Mouse (Mus musculus) intestine, postnatal 0 days (tissue): ENCODE data around the gene Scamp4. TPM values are rescaled to one million over a fixed set of nuclear protein-coding genes. Genes with fewer than 3 reads are reported as not detected.

Source experiments
- ATAC-seq: fragments of 200-750 bp; cut with Nextera tagmentation; 2 replicates; pipeline ENCODE4 v1.8.0; 2017; ENCODE audit warnings: mild to moderate bottlenecking, moderate TSS enrichment, moderate library complexity
- H3K27ac ChIP-seq: fragments of 300-500 bp; sonication (generic); 2 replicates; pipeline ENCODE4 v1.5.1; 2014; ENCODE audit warnings: mild to moderate bottlenecking, low read depth, low read length, moderate library complexity
- H3K27me3 ChIP-seq: fragments of 300-500 bp; sonication (generic); replicated peaks from 2 replicates; pipeline ENCODE4 v1.6.1; 2014; ENCODE audit warnings: low read length, mixed read lengths; ENCODE audit not compliant: control insufficient read depth, insufficient read depth
- H3K36me3 ChIP-seq: fragments of 300-500 bp; sonication (generic); 2 replicates; pipeline ENCODE4 v1.6.1; 2014; ENCODE audit warnings: mild to moderate bottlenecking, moderate library complexity; ENCODE audit not compliant: control insufficient read depth, insufficient read depth
- H3K4me1 ChIP-seq: fragments of 300-500 bp; sonication (generic); replicated peaks from 2 replicates; pipeline ENCODE4 v1.6.1; 2014; ENCODE audit warnings: antibody characterized with exemption, low read length, mixed read lengths; ENCODE audit not compliant: control insufficient read depth, insufficient read depth
- H3K4me2 ChIP-seq: fragments of 300-500 bp; sonication (generic); replicated peaks from 2 replicates; pipeline ENCODE4 v1.6.1; 2014; ENCODE audit warnings: low read depth, mild to moderate bottlenecking, moderate library complexity
- H3K4me3 ChIP-seq: fragments of 300-500 bp; sonication (generic); 2 replicates; pipeline ENCODE4 v1.5.1; 2014; ENCODE audit warnings: low read depth, low read length
- H3K9ac ChIP-seq: fragments of 300-500 bp; sonication (generic); 2 replicates; pipeline ENCODE4 v1.6.1; 2014; ENCODE audit warnings: mild to moderate bottlenecking, low read depth, low read length
- H3K9me3 ChIP-seq: fragments of 300-500 bp; sonication (generic); 2 replicates; pipeline ENCODE4 v1.6.1; 2016; ENCODE audit warnings: mixed run types; ENCODE audit not compliant: control insufficient read depth
- CTCF ChIP-seq: sonication (generic); IDR thresholded peaks from 2 replicates; pipeline ENCODE4 v1.5.1; 2016; ENCODE audit warnings: low read depth, mild to moderate bottlenecking, control low read depth, antibody characterized with exemption, moderate library complexity
- WGBS: fragments of 180-500 bp; shearing (Covaris S2); extraction: QIAGEN DNeasy Blood & Tissue Kit; methylation state at CpG from one replicate; pipeline ENCODE4 v1.1.7; 2014; 5-methylcytosine and 5-hydroxymethylcytosine counted together
- polyA plus RNA-seq: library from polyadenylated mRNA; unstranded; fragments of >200 nt; fragmentation: Nextera tagmentation; extraction: Ambion mirVana; gene quantifications from 2 replicates; pipeline ENCODE4 v1.2.1, GENCODE M21; 2015

Scamp4 gene
- 86.5 and 88.5 TPM in 2 replicates for polyA plus RNA-seq

DNA sequence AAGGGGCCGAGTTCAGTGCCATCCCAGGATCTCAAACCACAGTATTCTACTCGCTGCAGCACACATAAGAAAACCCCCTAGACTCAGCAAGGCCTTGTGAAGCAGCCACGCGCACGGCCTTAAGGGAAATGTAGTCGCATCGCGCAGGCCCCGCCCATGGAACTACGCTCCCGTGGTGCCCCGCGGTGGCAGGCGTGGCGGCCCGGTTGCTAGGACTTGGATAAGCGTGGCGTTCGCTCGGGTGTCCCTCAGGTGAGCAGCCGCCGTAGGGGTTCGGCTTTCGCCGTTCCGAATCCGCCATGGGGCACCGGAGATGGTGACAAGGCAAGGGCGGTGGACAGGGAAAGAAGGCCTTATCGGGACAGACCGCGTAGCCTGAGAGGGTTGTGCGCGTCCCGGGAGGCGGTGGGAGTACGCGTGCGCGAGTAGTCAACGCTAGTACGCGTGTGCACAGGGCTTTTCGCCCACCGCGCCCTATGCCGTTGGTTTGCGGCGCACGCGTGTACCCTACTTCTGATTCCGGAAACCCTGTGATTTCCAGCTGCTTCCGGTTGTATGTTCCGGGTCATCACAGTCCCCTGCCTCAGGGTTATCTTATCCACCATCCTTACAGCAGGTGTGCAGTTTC is at the start of gene Scamp4, which contains the start of gene Adat3:
TSS of gene Scamp4 (plus strand) at position 175 of the 628 bp plus-strand sequence.
TSS of gene Adat3 (plus strand) at position 183 of the 628 bp plus-strand sequence.
- Histone ChIP-seq H3K36me3 (peaks cover 18% of the 10 kb centered on the region), H3K9me3 (no peaks in the 10 kb centered on the region), H3K4me1 (no peaks in the 10 kb centered on the region; the same call in 1 of the 2 replicates), H3K4me2 (peak within 1 kb of the TSS; percentile 69), H3K9ac (peak within 1 kb of the TSS; percentile 47), H3K4me3 (peak within 1 kb of the TSS; percentile 69), H3K27ac (peak within 1 kb of the TSS; percentile 82), H3K27me3 (no peaks in the 10 kb centered on the region)
- under 1% methylated on average over 54 of the region's 54 CpGs for WGBS
- no peak for TF ChIP-seq CTCF
- peak; percentile 80 for ATAC-seq

DNA sequence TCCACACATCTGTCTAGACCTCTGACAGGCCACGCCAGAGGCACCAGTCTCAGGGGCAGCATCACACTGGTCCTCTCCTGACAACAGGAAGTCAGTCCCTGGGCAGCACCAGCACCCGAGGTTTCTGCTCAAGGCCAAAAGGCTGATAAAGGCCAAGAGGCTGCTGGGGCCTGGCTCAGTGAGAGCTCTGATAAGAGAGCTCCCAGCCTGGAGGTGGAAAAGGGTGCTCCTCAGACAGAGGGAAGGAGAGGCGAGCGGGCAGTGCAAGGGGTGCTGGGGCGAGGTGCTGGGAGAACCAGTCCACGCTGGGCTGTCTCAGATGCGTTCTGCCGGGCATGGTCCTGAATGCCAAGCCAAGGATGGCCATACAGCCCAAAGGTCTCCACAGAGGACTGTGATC is 49.1 kb upstream of the Scamp4 start:
- no peaks in the 10 kb centered on the region for H3K9me3 ChIP-seq
- no peak overlapping the region for H3K27ac ChIP-seq
- no peak overlapping the region for H3K9ac ChIP-seq
- H3K27me3 ChIP-seq: no peaks in the 10 kb centered on the region
- peaks cover 22% of the 10 kb centered on the region; the same call in 1 of the 2 replicates for H3K36me3 ChIP-seq
- H3K4me3 ChIP-seq: no peak overlapping the region
- no peaks in the 10 kb centered on the region for H3K4me1 ChIP-seq
- no peak for ATAC-seq
- TF ChIP-seq CTCF: no peak
- H3K4me2 ChIP-seq: no peak overlapping the region
- WGBS: 67% methylated on average over 8 of the region's 8 CpGs

DNA sequence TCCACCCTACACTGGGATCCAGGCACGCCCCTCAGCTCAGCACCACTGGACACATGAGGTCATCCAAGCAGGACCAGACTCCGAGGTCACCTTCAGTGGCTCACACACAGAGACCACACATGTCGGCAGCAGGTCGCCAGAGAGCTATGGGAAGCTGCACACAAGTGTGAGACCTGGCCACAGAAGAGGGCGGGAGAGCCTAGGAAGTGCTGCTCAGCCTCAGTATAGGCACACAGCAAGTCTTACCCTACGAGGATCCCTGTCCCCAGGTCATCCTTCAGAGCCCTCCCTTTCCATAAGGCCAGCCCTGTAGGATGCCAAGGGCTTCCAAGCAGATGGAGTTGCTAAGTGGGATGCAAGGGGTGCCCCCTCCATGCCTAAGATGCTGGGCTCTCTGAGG is 48.7 kb upstream of the Scamp4 start:
- Histone ChIP-seq H3K4me2 (no peak overlapping the region), H3K36me3 (peaks cover 18% of the 10 kb centered on the region; the same call in 1 of the 2 replicates), H3K4me1 (no peaks in the 10 kb centered on the region), H3K27me3 (no peaks in the 10 kb centered on the region), H3K27ac (no peak overlapping the region), H3K9me3 (no peaks in the 10 kb centered on the region), H3K9ac (no peak overlapping the region), H3K4me3 (no peak overlapping the region)
- ATAC-seq: no peak
- 89% methylated on average over 6 of the region's 6 CpGs for WGBS
- TF ChIP-seq CTCF: no peak

DNA sequence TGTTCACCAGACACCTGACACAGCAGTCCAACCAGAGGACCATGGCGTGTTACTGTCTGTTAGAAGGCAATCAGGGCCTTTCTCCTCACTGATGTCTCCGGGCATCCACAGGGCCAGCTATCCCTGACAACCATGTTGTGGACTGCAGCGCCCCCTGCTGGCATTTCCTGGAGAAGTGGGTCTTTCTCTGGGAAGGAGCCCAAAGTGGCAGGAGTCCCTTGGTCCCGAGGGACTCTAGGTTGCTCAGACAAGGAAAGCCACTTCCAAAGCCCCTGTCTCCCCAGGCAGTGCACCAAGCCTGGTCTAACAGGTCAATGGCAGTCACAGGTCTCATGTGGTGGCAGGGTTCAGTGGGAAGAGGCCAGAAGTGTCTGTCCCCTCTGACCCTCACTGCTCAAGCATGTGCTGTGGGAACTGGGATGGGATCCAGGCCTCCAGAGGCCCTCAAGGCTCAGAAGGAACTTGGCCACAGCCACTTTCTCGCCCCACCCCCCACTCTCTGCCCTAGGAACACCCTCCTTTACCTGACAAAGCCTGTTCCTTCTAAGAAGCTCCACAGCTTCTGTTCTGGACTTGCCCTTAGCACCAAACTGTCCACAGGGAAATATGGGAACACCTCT is 45.2 kb upstream of the Scamp4 start:
- H3K27ac ChIP-seq: no peak overlapping the region
- no peak overlapping the region for H3K4me2 ChIP-seq
- H3K9me3 ChIP-seq: no peaks in the 10 kb centered on the region
- 39% methylated on average over 5 of the region's 5 CpGs for WGBS
- H3K36me3 ChIP-seq: no peaks in the 10 kb centered on the region; the same call in 1 of the 2 replicates
- no peak overlapping the region for H3K9ac ChIP-seq
- 0 out of 2 replicates have a peak, but pooled peaks cover 6% of the 10 kb centered on the region for H3K4me1 ChIP-seq
- TF ChIP-seq CTCF: peak; percentile 83
- ATAC-seq: no peak
- H3K27me3 ChIP-seq: no peaks in the 10 kb centered on the region
- no peak overlapping the region for H3K4me3 ChIP-seq

DNA sequence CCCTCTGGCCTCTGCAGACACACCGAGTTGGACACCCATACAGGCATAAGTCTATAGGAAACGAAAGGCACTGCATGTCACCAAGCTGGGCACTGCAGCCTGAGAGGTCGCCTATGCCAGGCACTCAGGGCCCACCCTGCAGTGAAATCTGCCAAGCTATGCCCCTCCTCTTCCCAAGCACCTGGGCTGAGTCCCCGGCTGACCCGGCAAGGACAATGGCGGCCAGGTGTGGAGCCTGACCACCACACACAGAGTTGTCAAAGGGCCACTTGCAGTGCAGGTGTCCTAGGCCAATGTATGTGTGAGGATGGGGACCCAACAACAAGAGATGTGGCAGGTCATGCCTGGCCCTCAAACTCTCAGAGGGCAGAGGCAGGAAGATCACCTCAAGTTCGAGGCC is 43.2 kb upstream of the Scamp4 start:
- H3K27me3 ChIP-seq: no peaks in the 10 kb centered on the region
- no peak overlapping the region for H3K9ac ChIP-seq
- TF ChIP-seq CTCF: no peak
- no peak overlapping the region for H3K27ac ChIP-seq
- no peak overlapping the region for H3K4me3 ChIP-seq
- 87% methylated on average over 7 of the region's 7 CpGs for WGBS
- 0 out of 2 replicates have a peak, but pooled peaks cover 6% of the 10 kb centered on the region for H3K4me1 ChIP-seq
- H3K4me2 ChIP-seq: peak overlapping the region; percentile 75
- no peaks in the 10 kb centered on the region for H3K9me3 ChIP-seq
- ATAC-seq: no peak
- H3K36me3 ChIP-seq: no peaks in the 10 kb centered on the region; the same call in 1 of the 2 replicates

DNA sequence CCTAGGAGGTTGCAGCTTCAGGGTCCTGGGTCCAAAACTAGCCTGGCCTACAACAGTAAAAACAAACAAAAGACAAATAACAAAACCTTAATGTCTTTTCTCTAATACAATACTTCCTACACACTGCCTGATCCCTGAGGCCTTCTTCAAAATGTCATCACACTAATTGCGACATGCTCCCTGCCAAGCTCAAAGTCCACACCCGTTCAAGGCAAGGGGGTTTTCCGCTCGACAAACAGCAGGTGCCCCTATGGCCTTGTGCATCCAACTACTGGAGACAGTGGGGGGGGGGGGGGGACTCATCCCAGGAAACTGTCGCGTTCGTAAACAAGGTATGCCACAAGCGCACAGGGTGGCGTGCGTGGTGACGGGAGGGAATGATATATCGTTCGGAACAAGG is 42.1 kb upstream of the Scamp4 start:
- Histone ChIP-seq H3K9me3 (no peaks in the 10 kb centered on the region), H3K36me3 (no peaks in the 10 kb centered on the region), H3K4me2 (peak overlapping the region; percentile 75), H3K27me3 (no peaks in the 10 kb centered on the region), H3K4me3 (peak overlapping the region; percentile 100), H3K9ac (peak overlapping the region; percentile 99), H3K4me1 (0 out of 2 replicates have a peak, but pooled peaks cover 6% of the 10 kb centered on the region), H3K27ac (peak overlapping the region; percentile 89)
- WGBS: 0% methylated on average over 13 of the region's 13 CpGs
- TF ChIP-seq CTCF: no peak
- ATAC-seq: peak; percentile 48
